Mouse (Mus musculus): ENCODE measurements around the gene Ggct. TPM values are rescaled to one million over a fixed set of nuclear protein-coding genes. Genes with fewer than 3 reads are reported as not detected.
"Not testable (repeated sequence)": the region's sequence is repeated elsewhere in the genome, so short reads cannot be mapped to it uniquely, and the experiment has no call there.

The Ggct gene
- polyA plus RNA-seq, 1 experiment: 1.2 TPM

GRCm38 (mm10) chr6:54957655-54958054, 35.1 kb downstream of the Ggct start:
- H3K27ac ChIP-seq (ENCODE audit: control insufficient read depth, insufficient read depth, low read length): no peak overlapping the region
- 94% methylated on average over 8 of the region's 8 CpGs for WGBS

DNA sequence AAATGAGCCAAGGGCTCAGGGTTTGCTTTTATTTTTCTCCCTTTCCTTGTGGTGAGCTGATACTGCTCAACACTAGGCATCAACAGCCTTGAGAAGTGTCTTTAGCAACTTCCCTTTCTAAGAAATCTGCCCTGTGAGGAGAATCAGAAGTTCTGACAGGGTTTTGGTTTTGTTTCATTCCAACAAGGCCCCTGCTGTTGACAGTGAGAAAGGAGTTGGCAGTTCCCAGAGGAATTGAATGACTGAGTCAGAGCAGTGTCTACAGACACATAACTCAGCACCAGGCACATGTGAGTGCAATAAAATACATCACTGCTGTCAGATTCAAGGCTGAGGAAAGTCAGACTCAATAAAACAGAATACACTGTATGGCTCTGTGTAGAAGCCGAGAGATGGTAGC, 36.3 kb downstream of the Ggct start:
- peaks cover 5% of the 10 kb centered on the region for H3K4me1 ChIP-seq (replicated peaks; ENCODE audit: control insufficient read depth, insufficient read depth, low read length)
- DNase-seq: no peak
- H3K27me3 ChIP-seq (ENCODE audit: control insufficient read depth, insufficient read depth, low read length): no peaks in the 10 kb centered on the region
- TF ChIP-seq POLR2A (IDR thresholded peaks at IDR 0.05; ENCODE audit: control insufficient read depth, extremely low read depth, insufficient read depth, low read length, poor library complexity): no peak
- TF ChIP-seq CTCF (IDR thresholded peaks at IDR 0.05; ENCODE audit: borderline replicate concordance, control insufficient read depth, extremely low read depth, insufficient read depth, low read length, poor library complexity): no peak
- H3K36me3 ChIP-seq (ENCODE audit: control insufficient read depth, insufficient read depth, low read length): no peaks in the 10 kb centered on the region
- no peak overlapping the region for H3K27ac ChIP-seq (ENCODE audit: control insufficient read depth, insufficient read depth, low read length)
- no peak overlapping the region for H3K4me3 ChIP-seq (ENCODE audit: control insufficient read depth, insufficient read depth, low read length)
- WGBS: 88% methylated on average over 1 of the region's 1 CpGs

More at GRCm38 (mm10) chr6:54957655-54958054, 35.1 kb downstream of the Ggct start:
- no peak for TF ChIP-seq CTCF (IDR thresholded peaks at IDR 0.05; ENCODE audit: borderline replicate concordance, control insufficient read depth, extremely low read depth, insufficient read depth, low read length, poor library complexity)
- TF ChIP-seq POLR2A (IDR thresholded peaks at IDR 0.05; ENCODE audit: control insufficient read depth, extremely low read depth, insufficient read depth, low read length, poor library complexity): no peak
- Histone ChIP-seq H3K36me3 (ENCODE audit: control insufficient read depth, insufficient read depth, low read length) (no peaks in the 10 kb centered on the region), H3K4me1 (replicated peaks; ENCODE audit: control insufficient read depth, insufficient read depth, low read length) (peaks cover 5% of the 10 kb centered on the region), H3K27me3 (ENCODE audit: control insufficient read depth, insufficient read depth, low read length) (no peaks in the 10 kb centered on the region), H3K4me3 (ENCODE audit: control insufficient read depth, insufficient read depth, low read length) (no peak overlapping the region)
- DNase-seq: no peak

- H3K27ac ChIP-seq (ENCODE audit: control insufficient read depth, insufficient read depth, low read length): no peak overlapping the region
These were observed 36.8 kb downstream of the Ggct start for GRCm38 (mm10) chr6:54955949-54956348.

DNA sequence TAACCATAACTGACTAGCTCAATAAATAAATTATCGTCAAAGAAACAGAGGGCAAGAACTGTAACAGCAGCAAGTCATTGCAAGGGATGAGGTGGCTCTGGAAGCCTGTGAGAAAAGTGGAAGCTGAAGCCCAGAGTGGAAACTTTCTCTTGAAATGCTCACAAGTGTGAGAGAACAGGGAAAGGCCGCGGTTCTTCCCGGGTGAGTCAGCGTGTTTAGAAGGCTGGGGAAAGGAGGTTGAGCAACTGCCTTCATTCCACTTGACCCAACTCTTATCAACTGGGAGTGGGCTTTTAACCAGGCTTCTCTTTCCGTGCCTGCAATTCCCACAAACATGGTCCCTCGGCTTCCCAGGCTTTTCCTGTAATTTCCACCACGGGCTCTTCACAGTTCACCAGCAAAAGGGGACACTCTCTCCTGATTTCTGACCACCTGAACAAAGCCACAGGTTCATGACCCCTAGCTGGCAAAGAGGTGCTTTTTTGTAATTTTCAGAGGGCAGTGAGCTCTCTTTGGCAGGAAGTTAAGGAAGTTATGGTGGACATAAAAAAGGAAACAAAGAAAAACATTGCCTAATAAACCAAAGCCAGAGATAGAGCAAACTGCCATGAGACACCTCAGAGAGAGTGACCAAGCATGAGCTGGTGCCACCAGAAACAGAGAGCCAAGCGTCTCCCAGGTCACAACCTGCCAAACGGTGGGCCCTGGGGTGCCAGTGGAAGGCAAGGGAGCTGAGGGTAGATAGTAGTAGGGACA, 37.9 kb downstream of the Ggct start:
- no peak for TF ChIP-seq CTCF (IDR thresholded peaks at IDR 0.05; ENCODE audit: borderline replicate concordance, control insufficient read depth, extremely low read depth, insufficient read depth, low read length, poor library complexity)
- WGBS: 48% methylated on average over 10 of the region's 10 CpGs
- Histone ChIP-seq H3K36me3 (ENCODE audit: control insufficient read depth, insufficient read depth, low read length) (no peaks in the 10 kb centered on the region), H3K4me1 (replicated peaks; ENCODE audit: control insufficient read depth, insufficient read depth, low read length) (peaks cover 5% of the 10 kb centered on the region), H3K4me3 (ENCODE audit: control insufficient read depth, insufficient read depth, low read length) (no peak overlapping the region), H3K27ac (ENCODE audit: control insufficient read depth, insufficient read depth, low read length) (no peak overlapping the region), H3K27me3 (ENCODE audit: control insufficient read depth, insufficient read depth, low read length) (no peaks in the 10 kb centered on the region)
- DNase-seq: no peak

More at GRCm38 (mm10) chr6:54955949-54956348, 36.8 kb downstream of the Ggct start:
- peaks cover 5% of the 10 kb centered on the region for H3K4me1 ChIP-seq (replicated peaks; ENCODE audit: control insufficient read depth, insufficient read depth, low read length)
- no peaks in the 10 kb centered on the region for H3K36me3 ChIP-seq (ENCODE audit: control insufficient read depth, insufficient read depth, low read length)
- H3K4me3 ChIP-seq (ENCODE audit: control insufficient read depth, insufficient read depth, low read length): no peak overlapping the region
- no peak for DNase-seq
- TF ChIP-seq CTCF (IDR thresholded peaks at IDR 0.05; ENCODE audit: borderline replicate concordance, control insufficient read depth, extremely low read depth, insufficient read depth, low read length, poor library complexity) (no peak), POLR2A (IDR thresholded peaks at IDR 0.05; ENCODE audit: control insufficient read depth, extremely low read depth, insufficient read depth, low read length, poor library complexity) (no peak)
- no peaks in the 10 kb centered on the region for H3K27me3 ChIP-seq (ENCODE audit: control insufficient read depth, insufficient read depth, low read length)

DNA sequence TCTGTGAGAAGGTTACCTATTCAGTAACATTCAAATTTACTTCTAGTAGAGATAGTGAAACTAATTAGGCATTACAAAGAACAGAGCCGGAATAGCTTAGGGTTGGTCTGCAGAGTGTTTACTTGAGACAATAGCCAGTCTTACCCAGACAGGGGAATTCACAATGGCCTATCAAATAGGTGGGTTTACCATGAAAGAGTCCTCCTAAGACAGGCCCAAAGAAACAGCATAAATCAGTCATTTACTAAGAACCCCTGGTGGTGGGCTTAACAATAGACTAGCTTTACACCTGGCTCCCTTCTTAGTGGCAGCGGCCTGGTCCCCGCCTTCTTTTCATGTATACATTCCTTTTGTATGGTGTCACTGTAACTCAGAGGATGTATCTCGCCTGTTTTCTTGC, 39.4 kb downstream of the Ggct start:
- not testable (repeated sequence) for H3K27me3 ChIP-seq (ENCODE audit: control insufficient read depth, insufficient read depth, low read length); H3K4me1 ChIP-seq (replicated peaks; ENCODE audit: control insufficient read depth, insufficient read depth, low read length); H3K27ac ChIP-seq (ENCODE audit: control insufficient read depth, insufficient read depth, low read length); H3K4me3 ChIP-seq (ENCODE audit: control insufficient read depth, insufficient read depth, low read length); H3K36me3 ChIP-seq (ENCODE audit: control insufficient read depth, insufficient read depth, low read length); DNase-seq
- WGBS: 97% methylated on average over 4 of the region's 4 CpGs

- Histone ChIP-seq H3K4me1 (replicated peaks; ENCODE audit: control insufficient read depth, insufficient read depth, low read length) (peaks cover 8% of the 10 kb centered on the region), H3K36me3 (ENCODE audit: control insufficient read depth, insufficient read depth, low read length) (no peaks in the 10 kb centered on the region), H3K4me3 (ENCODE audit: control insufficient read depth, insufficient read depth, low read length) (no peak overlapping the region), H3K27me3 (ENCODE audit: control insufficient read depth, insufficient read depth, low read length) (no peaks in the 10 kb centered on the region), H3K27ac (ENCODE audit: control insufficient read depth, insufficient read depth, low read length) (no peak overlapping the region)
- WGBS: 98% methylated on average over 3 of the region's 3 CpGs
- TF ChIP-seq POLR2A (IDR thresholded peaks at IDR 0.05; ENCODE audit: control insufficient read depth, extremely low read depth, insufficient read depth, low read length, poor library complexity): no peak
- no peak for TF ChIP-seq CTCF (IDR thresholded peaks at IDR 0.05; ENCODE audit: borderline replicate concordance, control insufficient read depth, extremely low read depth, insufficient read depth, low read length, poor library complexity)
- no peak for DNase-seq
These were observed 40.2 kb downstream of the Ggct start for GRCm38 (mm10) chr6:54952542-54952941.

DNA sequence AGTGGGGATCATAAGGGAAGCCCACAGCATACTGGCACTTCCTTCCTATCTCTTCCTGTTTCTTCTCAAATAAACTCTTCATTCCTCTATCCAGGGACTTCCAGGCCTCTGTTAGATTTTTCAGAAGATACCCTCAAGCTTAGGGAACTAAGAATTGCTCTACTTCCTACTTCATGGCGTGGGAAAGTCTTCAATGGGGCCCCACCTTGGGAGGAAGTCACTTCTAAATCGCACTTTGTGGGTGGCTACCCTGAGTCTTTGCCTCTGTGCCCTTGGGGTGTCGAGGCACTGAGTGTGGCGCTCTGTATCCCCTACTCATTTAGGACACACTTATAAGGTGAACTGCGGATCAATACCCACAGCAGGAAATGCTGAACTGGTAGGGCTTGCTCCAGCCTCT, 44.1 kb downstream of the Ggct start:
- Histone ChIP-seq H3K4me1 (replicated peaks; ENCODE audit: control insufficient read depth, insufficient read depth, low read length) (peaks cover 3% of the 10 kb centered on the region; the same call in 1 of the 2 replicates), H3K36me3 (ENCODE audit: control insufficient read depth, insufficient read depth, low read length) (no peaks in the 10 kb centered on the region), H3K27ac (ENCODE audit: control insufficient read depth, insufficient read depth, low read length) (no peak overlapping the region), H3K4me3 (ENCODE audit: control insufficient read depth, insufficient read depth, low read length) (no peak overlapping the region), H3K27me3 (ENCODE audit: control insufficient read depth, insufficient read depth, low read length) (no peaks in the 10 kb centered on the region)
- no peak for TF ChIP-seq POLR2A (IDR thresholded peaks at IDR 0.05; ENCODE audit: control insufficient read depth, extremely low read depth, insufficient read depth, low read length, poor library complexity)
- TF ChIP-seq CTCF (IDR thresholded peaks at IDR 0.05; ENCODE audit: borderline replicate concordance, control insufficient read depth, extremely low read depth, insufficient read depth, low read length, poor library complexity): no peak
- 41% methylated on average over 5 of the region's 5 CpGs for WGBS
- DNase-seq: no peak
